Mouse (Mus musculus) hindbrain, embryonic 13.5 days (tissue): ENCODE measurements around the gene Ppp1r14a. TPM values are rescaled to one million over a fixed set of nuclear protein-coding genes. Genes with fewer than 3 reads are reported as not detected.
A peak's percentile ranks its signal among the peaks of the same experiment; 100 is the strongest.

ENCODE experiments used
- ATAC-seq: fragments of 200-750 bp; cut with Nextera tagmentation; 2 replicates; pipeline ENCODE4 v1.8.0; 2017; ENCODE audit warnings: moderate TSS enrichment; ENCODE audit not compliant: low FRiP score
- H3K27ac ChIP-seq: fragments of 300-500 bp; sonication (generic); 2 replicates; pipeline ENCODE4 v1.5.1; 2015; ENCODE audit warnings: inconsistent platforms, mild to moderate bottlenecking, moderate library complexity
- H3K27me3 ChIP-seq: fragments of 300-500 bp; sonication (generic); 2 replicates; pipeline ENCODE4 v1.6.1; 2015; ENCODE audit warnings: mild to moderate bottlenecking, inconsistent platforms
- H3K36me3 ChIP-seq: fragments of 300-500 bp; sonication (generic); 2 replicates; pipeline ENCODE4 v1.6.1; 2015; ENCODE audit warnings: mild to moderate bottlenecking, inconsistent platforms
- H3K4me1 ChIP-seq: fragments of 300-500 bp; sonication (generic); replicated peaks from 2 replicates; pipeline ENCODE4 v1.6.1; 2015; ENCODE audit warnings: inconsistent platforms
- H3K4me2 ChIP-seq: fragments of 300-500 bp; sonication (generic); 2 replicates; pipeline ENCODE4 v1.6.1; 2015; ENCODE audit warnings: inconsistent platforms, mild to moderate bottlenecking, moderate library complexity
- H3K4me3 ChIP-seq: fragments of 300-500 bp; sonication (generic); 2 replicates; pipeline ENCODE4 v1.5.1; 2015; ENCODE audit warnings: mild to moderate bottlenecking, inconsistent platforms
- H3K9ac ChIP-seq: fragments of 300-500 bp; sonication (generic); 2 replicates; pipeline ENCODE4 v1.6.1; 2015; ENCODE audit warnings: mild to moderate bottlenecking, inconsistent platforms
- H3K9me3 ChIP-seq: fragments of 300-500 bp; sonication (generic); 2 replicates; pipeline ENCODE4 v1.6.1; 2016; ENCODE audit warnings: inconsistent platforms
- WGBS: fragments of 180-500 bp; shearing (Covaris S2); methylation state at CpG from one replicate; pipeline ENCODE4 v1.1.7; 2015; 5-methylcytosine and 5-hydroxymethylcytosine counted together
- polyA plus RNA-seq: library from polyadenylated mRNA; unstranded; fragments of >200 nt; fragmentation: Nextera tagmentation; extraction: Ambion mirVana; gene quantifications from 2 replicates; pipeline ENCODE4 v1.2.1, GENCODE M21; 2015

The Ppp1r14a gene
- polyA plus RNA-seq, 1 experiment from 2014 or later: 8.6 TPM

DNA sequence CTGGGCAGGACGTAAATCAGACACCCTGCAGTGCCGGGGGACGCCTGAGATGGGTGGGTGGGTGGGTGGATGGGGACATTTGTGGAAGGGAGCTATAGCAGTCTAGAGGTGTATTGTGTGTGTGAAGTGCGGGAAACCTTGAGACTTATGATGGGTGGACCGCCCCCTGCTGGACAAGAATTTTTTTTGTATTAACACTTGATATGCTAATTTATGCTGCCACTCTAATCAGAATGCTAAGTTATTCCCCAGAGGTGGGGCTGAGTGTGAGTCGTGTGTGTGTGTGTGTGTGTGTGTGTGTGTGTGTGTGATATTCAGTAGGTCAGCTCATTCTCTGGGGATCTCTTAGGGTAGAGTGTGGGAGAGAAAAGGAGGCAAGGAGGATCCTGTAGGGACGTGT is 17.5 kb downstream of the Ppp1r14a start:
- Histone ChIP-seq H3K36me3 (peaks cover 8% of the 10 kb centered on the region), H3K4me3 (peak overlapping the region; percentile 75), H3K9ac (peak overlapping the region; percentile 95; the same call in 1 of the 2 replicates), H3K4me1 (peaks cover 80% of the 10 kb centered on the region), H3K9me3 (no peaks in the 10 kb centered on the region), H3K4me2 (peak overlapping the region; percentile 91), H3K27ac (peak overlapping the region; percentile 96), H3K27me3 (no peaks in the 10 kb centered on the region)
- WGBS: 15% methylated on average over 7 of the region's 7 CpGs
- ATAC-seq: no peak

DNA sequence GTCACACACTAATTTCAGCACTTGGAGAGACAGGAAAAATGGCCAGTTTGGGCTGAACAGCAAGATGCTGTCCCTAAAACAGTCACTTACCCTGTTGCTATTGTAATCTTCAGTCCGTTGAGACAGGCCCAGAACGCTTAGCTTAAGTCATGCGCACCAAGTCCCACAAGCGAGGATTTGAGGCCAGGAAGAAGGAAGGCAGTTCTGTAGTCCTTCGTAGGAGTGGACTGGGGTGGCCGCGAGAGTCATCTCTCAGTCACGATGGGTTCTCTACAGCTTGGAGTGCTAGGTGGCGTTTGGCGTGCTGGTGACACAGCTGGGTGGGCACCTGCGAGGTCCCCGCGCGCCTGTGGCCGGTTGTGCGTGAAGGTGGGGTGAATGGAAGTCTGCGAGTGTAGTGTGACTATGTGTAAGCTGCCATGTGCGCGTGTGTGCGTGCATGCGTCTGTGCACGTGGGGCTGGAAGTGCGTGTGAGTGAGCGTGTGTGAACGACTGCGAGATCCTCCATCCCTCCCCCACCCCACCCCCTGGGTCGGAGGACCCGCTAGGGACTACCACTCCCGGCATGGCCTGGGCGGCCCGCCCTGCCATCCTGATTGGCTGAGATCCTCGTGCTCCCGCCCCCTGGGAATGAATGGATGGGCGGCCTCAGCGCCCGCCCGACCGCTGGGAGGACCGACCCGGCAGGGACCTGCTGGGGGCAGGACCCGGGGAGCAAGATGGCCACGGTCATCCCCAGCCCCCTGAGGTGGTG is 18.4 kb downstream of the Ppp1r14a start:
- H3K4me3 ChIP-seq: peak overlapping the region; percentile 75
- 1% methylated on average over 42 of the region's 42 CpGs for WGBS
- peak overlapping the region; percentile 88 for H3K9ac ChIP-seq
- peaks cover 17% of the 10 kb centered on the region for H3K36me3 ChIP-seq
- peak overlapping the region; percentile 96 for H3K27ac ChIP-seq
- H3K9me3 ChIP-seq: no peaks in the 10 kb centered on the region
- H3K27me3 ChIP-seq: no peaks in the 10 kb centered on the region
- peaks cover 85% of the 10 kb centered on the region for H3K4me1 ChIP-seq
- peak overlapping the region; percentile 91 for H3K4me2 ChIP-seq
- peak; percentile 57 for ATAC-seq

DNA sequence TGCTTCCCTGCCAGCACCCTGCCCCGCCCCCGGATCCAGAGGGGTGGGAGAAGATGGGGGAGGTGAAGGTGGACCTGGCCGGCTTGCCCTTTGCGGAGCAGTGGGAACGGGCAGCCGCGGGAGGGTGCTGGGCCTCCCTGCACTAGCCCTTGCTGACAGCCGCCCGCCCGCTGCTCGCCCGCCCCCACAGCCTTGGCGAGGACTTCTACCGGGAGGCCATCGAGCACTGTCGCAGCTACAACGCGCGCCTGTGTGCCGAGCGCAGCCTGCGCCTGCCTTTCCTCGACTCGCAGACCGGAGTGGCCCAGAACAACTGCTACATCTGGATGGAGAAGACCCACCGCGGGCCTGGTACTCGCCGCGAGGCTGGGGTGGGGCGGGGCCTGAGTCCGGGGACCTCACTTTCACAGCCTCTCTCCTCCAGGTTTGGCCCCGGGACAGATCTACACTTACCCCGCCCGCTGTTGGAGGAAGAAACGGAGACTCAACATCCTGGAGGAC is 20.2 kb downstream of the Ppp1r14a start:
- Histone ChIP-seq H3K4me2 (peak overlapping the region; percentile 91), H3K4me1 (peaks cover 94% of the 10 kb centered on the region), H3K27ac (peak overlapping the region; percentile 96), H3K4me3 (peak overlapping the region; percentile 75), H3K27me3 (no peaks in the 10 kb centered on the region), H3K36me3 (peaks cover 31% of the 10 kb centered on the region), H3K9me3 (no peaks in the 10 kb centered on the region), H3K9ac (peak overlapping the region; percentile 88)
- ATAC-seq: no peak
- under 1% methylated on average over 29 of the region's 36 CpGs for WGBS

DNA sequence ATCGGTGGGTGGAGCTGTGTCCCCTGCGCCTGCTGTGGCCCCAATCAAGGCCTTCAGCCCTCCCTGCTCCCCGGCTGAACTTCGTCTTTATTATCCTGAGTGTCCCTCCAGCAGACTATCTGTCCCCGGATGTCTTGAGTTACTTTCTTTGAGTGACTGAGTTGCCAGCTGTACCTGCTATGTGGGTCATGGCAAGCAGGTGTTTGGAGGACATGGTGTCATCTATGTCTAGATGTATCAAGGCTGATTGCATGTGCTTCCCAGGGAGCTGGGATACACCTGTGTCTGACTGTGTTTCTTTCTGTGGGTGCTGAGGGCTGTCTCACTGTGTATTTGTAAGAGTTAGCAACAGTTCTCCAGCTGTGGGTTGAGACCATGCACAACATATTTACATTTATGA is 20.6 kb downstream of the Ppp1r14a start:
- Histone ChIP-seq H3K27ac (peak overlapping the region; percentile 96), H3K27me3 (no peaks in the 10 kb centered on the region), H3K9me3 (no peaks in the 10 kb centered on the region), H3K36me3 (peaks cover 34% of the 10 kb centered on the region), H3K9ac (peak overlapping the region; percentile 88), H3K4me1 (peaks cover 94% of the 10 kb centered on the region), H3K4me2 (peak overlapping the region; percentile 91), H3K4me3 (peak overlapping the region; percentile 75)
- ATAC-seq: no peak
- 10% methylated on average over 5 of the region's 5 CpGs for WGBS

DNA sequence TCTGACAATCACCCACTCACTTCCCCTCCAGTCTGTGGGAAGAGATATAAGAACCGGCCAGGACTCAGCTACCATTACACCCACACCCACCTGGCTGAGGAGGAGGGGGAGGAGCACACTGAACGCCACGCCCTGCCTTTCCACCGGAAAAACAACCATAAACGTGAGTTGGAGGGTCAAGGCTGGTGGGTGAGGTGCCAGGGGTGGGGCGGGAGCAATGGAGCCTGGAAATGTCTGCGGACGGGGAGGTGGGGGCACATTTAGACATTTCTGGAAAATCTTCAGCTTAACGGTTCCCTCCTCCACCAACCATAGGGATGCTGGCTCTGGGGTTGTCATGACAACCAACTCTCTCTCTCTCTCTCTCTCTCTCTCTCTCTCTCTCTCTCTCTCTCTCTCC is 23.9 kb downstream of the Ppp1r14a start:
- Histone ChIP-seq H3K9me3 (no peaks in the 10 kb centered on the region), H3K27ac (peak overlapping the region; percentile 79), H3K4me2 (peak overlapping the region; percentile 40), H3K4me3 (0 out of 2 replicates have a peak overlapping the region, but pooled peaks have one; percentile 7), H3K4me1 (peaks cover 96% of the 10 kb centered on the region), H3K9ac (peak overlapping the region; percentile 58), H3K27me3 (no peaks in the 10 kb centered on the region), H3K36me3 (peaks cover 49% of the 10 kb centered on the region)
- WGBS: 26% methylated on average over 9 of the region's 9 CpGs
- no peak for ATAC-seq

DNA sequence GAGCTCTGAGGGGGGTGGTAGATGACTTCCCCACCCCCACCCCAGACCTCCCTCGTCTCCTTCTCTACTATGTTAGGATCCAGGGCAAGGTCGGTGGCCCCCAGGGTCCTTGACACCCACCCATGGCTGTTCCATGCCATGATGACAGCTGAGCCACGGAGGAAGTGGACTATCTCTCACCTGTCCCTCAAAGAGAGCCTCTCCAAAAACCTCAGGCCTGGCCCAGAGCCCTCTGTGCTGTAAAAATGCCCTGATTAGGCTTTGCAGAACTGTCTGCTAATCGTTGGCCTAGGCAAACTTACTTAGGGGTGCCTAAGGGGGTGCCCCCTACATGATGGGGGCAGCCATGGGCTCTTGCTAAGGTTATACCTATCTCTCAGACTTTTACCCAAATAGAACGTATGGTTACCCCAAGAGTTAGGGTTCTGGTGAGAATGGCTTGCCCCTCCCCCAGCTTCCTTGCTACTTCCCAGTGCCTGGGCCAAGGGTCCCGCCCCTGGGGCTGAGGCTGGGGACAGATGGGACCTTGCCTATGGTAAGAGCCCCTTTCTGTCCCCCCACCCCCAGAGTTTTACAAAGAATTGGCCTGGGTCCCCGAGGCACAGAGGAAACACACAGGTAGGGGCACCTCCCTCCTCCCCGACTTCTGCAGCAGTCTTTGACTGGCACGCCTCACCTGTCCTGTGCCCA is 24.6 kb downstream of the Ppp1r14a start:
- H3K4me3 ChIP-seq: peak overlapping the region; percentile 7; the same call in 1 of the 2 replicates
- H3K27ac ChIP-seq: peak overlapping the region; percentile 99
- H3K27me3 ChIP-seq: no peaks in the 10 kb centered on the region
- peaks cover 49% of the 10 kb centered on the region for H3K36me3 ChIP-seq
- WGBS: 52% methylated on average over 9 of the region's 9 CpGs
- H3K9me3 ChIP-seq: no peaks in the 10 kb centered on the region
- no peak for ATAC-seq
- peaks cover 96% of the 10 kb centered on the region for H3K4me1 ChIP-seq
- H3K9ac ChIP-seq: peak overlapping the region; percentile 66
- peak overlapping the region; percentile 40 for H3K4me2 ChIP-seq

DNA sequence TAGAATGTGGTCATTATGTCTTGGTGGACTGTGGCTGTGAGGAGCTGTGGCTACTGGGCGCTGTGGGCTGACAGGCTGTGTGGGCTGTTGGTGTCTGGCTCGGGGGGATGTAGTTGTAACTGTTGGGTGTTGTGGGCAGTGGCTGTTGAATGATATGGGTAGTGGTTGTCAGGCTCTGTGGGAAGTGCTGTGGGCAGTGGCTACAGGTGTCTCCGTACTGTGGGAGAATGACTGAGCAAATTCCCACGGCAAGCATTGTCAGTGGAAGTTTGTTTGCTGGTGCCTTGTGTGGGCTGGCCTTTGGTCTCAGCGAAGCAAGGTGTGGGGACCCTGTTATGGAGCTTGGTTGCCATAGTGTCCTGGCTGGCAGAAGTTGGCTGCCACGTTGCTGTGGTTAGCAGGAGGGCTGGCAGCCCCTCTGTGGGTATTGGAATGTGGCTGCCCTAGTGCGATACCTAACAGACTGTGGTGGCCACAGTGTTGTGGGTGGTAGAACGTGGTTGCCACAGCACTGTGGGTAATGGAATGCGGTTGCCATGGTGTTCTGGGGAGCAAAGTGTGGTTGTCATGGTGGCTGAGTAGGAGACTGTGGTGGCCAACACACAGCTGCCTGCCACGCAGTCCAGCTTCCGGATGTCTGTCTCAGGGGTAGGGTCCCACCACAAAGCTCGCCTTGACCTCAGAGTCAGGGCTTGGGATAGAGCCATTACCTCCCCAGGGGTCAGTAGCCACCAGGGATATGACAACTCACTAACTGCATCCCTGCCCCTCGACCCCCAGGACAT is 25.9 kb downstream of the Ppp1r14a start:
- H3K4me3 ChIP-seq: no peak overlapping the region; the same call in 1 of the 2 replicates

DNA sequence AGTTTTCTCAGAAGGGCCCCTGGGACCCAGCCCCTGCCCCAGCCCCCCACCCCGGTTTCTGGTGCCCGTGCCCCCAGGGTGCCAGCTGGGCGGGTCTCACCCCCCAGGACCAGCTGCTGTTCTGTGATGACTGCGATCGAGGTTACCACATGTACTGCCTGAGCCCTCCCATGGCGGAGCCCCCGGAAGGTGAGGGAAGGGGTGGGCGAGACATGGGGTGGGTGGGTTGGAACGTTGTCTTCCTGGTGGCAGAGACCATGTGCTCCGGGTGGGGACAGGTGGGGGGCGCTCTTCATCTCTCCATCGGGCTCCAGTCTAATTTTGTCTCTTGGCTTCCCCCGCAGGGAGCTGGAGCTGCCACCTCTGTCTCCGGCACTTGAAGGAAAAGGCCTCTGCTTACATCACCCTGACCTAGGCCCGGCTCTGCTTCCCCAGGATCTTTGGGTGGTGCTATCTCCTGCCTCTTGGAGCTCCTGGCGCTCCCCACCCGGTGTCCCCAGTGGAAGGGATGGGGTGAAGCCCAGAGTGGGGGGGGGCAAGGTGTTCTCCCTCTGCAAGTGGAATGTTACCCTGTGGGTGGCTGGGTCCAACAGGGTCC is 27.1 kb downstream of the Ppp1r14a start:
- Histone ChIP-seq H3K4me1 (peaks cover 94% of the 10 kb centered on the region), H3K9me3 (no peaks in the 10 kb centered on the region), H3K4me3 (no peak overlapping the region), H3K4me2 (peak overlapping the region; percentile 6; the same call in 1 of the 2 replicates), H3K36me3 (peaks cover 44% of the 10 kb centered on the region), H3K27me3 (no peaks in the 10 kb centered on the region), H3K9ac (peak overlapping the region; percentile 66), H3K27ac (peak overlapping the region; percentile 99)
- WGBS: 54% methylated on average over 16 of the region's 17 CpGs
- ATAC-seq: no peak

More for the DNA sequence above, 25.9 kb downstream of the Ppp1r14a start:
- Histone ChIP-seq H3K27me3 (no peaks in the 10 kb centered on the region), H3K9me3 (no peaks in the 10 kb centered on the region), H3K36me3 (peaks cover 49% of the 10 kb centered on the region), H3K27ac (peak overlapping the region; percentile 99), H3K4me1 (peaks cover 96% of the 10 kb centered on the region), H3K9ac (peak overlapping the region; percentile 66), H3K4me2 (peak overlapping the region; percentile 40)
- 40% methylated on average over 13 of the region's 13 CpGs for WGBS
- no peak for ATAC-seq

DNA sequence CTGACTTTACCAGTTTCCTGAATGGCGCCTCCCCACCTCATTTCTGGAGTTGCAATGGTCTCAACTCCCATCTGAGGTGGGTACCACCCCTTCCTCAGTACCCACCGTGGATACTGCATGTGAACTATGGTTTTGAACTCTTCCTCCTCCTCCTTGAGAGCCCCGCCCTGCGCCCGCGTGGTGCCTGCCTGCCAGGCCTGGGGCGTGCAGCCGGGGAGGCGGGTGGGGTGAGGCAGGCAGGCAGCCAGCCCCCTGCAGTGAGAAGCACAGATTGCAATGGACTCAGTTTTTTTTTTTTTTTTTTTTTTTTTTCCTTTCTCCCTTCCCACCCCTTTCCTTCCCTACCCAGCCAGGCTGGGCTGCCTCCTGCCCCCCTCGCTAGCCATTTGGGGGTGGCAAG is 27.9 kb downstream of the Ppp1r14a start:
- H3K4me3 ChIP-seq: no peak overlapping the region
- H3K9me3 ChIP-seq: no peaks in the 10 kb centered on the region
- H3K9ac ChIP-seq: peak overlapping the region; percentile 66; the same call in 1 of the 2 replicates
- H3K27me3 ChIP-seq: no peaks in the 10 kb centered on the region
- peak; percentile 25 for ATAC-seq
- WGBS: under 1% methylated on average over 10 of the region's 10 CpGs
- H3K4me1 ChIP-seq: peaks cover 97% of the 10 kb centered on the region
- H3K36me3 ChIP-seq: peaks cover 40% of the 10 kb centered on the region
- H3K27ac ChIP-seq: peak overlapping the region; percentile 99
- peak overlapping the region; percentile 43 for H3K4me2 ChIP-seq

DNA sequence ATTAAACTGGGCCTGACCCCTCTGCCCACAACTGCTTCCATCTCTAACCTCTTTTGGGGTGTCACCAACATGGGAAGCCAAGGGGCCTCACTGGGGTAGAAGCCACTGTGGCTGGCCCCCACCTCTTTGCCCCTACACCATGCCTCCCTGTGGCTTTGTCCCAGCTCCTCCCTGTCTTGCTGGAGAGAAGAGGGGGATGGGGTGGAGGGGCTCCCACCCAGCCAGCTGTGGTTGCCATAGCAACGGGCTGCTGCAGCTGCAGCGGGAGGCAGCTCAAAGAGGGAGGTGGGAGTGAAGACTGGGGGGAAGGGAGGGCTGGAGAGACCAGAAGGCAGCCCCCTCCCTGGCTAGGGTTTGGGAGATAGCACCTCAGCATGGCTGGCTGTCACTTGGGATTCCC is 28.4 kb downstream of the Ppp1r14a start:
- peaks cover 36% of the 10 kb centered on the region for H3K36me3 ChIP-seq
- H3K4me1 ChIP-seq: peaks cover 93% of the 10 kb centered on the region
- H3K9me3 ChIP-seq: no peaks in the 10 kb centered on the region
- H3K4me2 ChIP-seq: peak overlapping the region; percentile 43
- H3K9ac ChIP-seq: peak overlapping the region; percentile 66
- no peaks in the 10 kb centered on the region for H3K27me3 ChIP-seq
- ATAC-seq: peak; percentile 74
- peak overlapping the region; percentile 99 for H3K27ac ChIP-seq
- WGBS: 0% methylated on average over 2 of the region's 2 CpGs
- no peak overlapping the region for H3K4me3 ChIP-seq

DNA sequence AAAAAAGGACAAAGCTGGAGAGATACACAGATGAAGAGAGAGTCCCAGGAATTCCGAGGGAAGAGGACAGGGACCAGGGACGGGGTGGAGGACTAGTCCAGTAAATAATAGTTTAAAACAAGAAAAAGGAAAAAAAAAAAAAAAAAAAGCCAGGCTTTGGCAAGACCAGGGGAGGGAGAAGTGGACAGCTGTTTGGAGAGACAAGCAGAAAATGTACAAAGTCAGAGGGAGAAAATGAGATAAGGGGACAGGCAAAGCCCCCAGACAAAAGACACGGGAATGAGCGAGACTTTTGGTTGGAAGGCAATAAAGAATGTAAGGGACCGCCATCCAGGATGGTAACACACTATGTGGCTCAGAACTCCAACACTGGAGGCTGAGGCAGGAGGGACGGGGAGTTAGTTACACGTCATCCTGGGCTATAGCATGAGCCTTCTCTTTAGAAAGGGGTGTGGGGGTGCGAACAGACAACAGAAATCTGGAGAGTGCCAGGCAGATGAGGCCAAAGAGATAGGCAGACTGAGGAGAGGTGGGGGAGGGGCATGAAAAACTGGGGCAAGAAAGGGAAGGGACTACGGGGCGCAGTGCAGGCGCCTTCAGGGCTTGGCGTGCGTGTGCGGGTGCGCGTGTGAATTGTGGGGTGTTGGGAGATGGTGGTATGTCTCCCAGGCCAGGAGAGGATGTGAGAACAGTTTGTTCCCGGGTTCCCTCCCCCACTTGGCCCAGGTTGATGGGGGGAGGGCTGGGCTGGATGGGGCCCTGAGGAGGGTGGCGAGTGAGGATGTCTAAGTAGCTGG is 29.2 kb downstream of the Ppp1r14a start:
- peaks cover 86% of the 10 kb centered on the region for H3K4me1 ChIP-seq
- ATAC-seq: peak; percentile 8; the same call in 1 of the 2 replicates
- peak overlapping the region; percentile 12 for H3K4me3 ChIP-seq
- H3K9ac ChIP-seq: peak overlapping the region; percentile 66
- H3K36me3 ChIP-seq: peaks cover 30% of the 10 kb centered on the region
- H3K9me3 ChIP-seq: no peaks in the 10 kb centered on the region
- H3K27ac ChIP-seq: peak overlapping the region; percentile 99
- H3K4me2 ChIP-seq: peak overlapping the region; percentile 43
- 2% methylated on average over 18 of the region's 18 CpGs for WGBS
- no peaks in the 10 kb centered on the region for H3K27me3 ChIP-seq
